Mouse (Mus musculus): ENCODE measurements around the gene Cass4. TPM values are rescaled to one million over a fixed set of nuclear protein-coding genes. Genes with fewer than 3 reads are reported as not detected.

Gene Cass4
- polyA plus RNA-seq, 1 experiment from 2014 or later, result 0.35 TPM

GRCm38 (mm10) chr2:172394671-172395070 lies 1.1 kb downstream of the Cass4 start:
- Histone ChIP-seq H3K36me3 (ENCODE audit: control insufficient read depth, insufficient read depth, low read length) (no peaks in the 10 kb centered on the region), H3K4me1 (ENCODE audit: control insufficient read depth, insufficient read depth, low read length) (no peaks in the 10 kb centered on the region), H3K4me3 (ENCODE audit: low read depth, low read length) (no peak overlapping the region), H3K9me3 (ENCODE audit: control insufficient read depth, low read length) (no peaks in the 10 kb centered on the region), H3K9ac (ENCODE audit: low read length) (no peak overlapping the region), H3K27me3 (ENCODE audit: control insufficient read depth, insufficient read depth, low read length) (no peaks in the 10 kb centered on the region), H3K27ac (replicated peaks; ENCODE audit: low read depth, low read length) (no peak overlapping the region), H3K4me2 (ENCODE audit: low read depth, severe bottlenecking) (no peak overlapping the region)
- WGBS, result 71% methylated on average over 4 of the region's 4 CpGs
- DNase-seq (ENCODE audit: low spot score) (no peak), ATAC-seq (ENCODE audit: insufficient number of reproducible peaks, low FRiP score, low TSS enrichment, low read depth) (no peak)

DNA sequence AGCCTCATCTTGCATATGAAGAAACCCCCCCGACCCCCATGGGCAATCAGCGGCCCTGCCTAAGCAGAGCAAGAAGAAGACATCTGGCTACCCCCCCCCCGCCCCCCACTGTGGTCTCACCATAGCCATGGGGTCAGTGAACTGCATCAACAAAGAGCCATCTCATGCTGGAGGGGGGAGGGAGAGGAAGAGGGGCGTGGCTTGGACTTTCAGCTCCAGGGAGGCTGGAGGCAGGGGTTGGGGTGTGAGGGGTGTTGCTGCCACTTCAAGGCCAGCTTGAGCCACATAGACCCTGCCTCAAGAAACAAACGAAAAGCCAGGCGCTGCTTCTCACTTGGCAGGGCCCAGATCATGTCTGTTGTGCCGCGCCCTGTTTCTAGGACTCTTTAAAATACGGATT lies 2.4 kb downstream of the Cass4 start:
- 37% methylated on average over 9 of the region's 9 CpGs for WGBS
- no peak for DNase-seq (ENCODE audit: low spot score)
- Histone ChIP-seq H3K36me3 (ENCODE audit: control insufficient read depth, insufficient read depth, low read length) (no peaks in the 10 kb centered on the region), H3K4me3 (ENCODE audit: low read depth, low read length) (no peak overlapping the region), H3K4me2 (ENCODE audit: low read depth, severe bottlenecking) (no peak overlapping the region), H3K27ac (replicated peaks; ENCODE audit: low read depth, low read length) (no peak overlapping the region), H3K9me3 (ENCODE audit: control insufficient read depth, low read length) (no peaks in the 10 kb centered on the region), H3K27me3 (ENCODE audit: control insufficient read depth, insufficient read depth, low read length) (no peaks in the 10 kb centered on the region), H3K4me1 (ENCODE audit: control insufficient read depth, insufficient read depth, low read length) (no peaks in the 10 kb centered on the region), H3K9ac (ENCODE audit: low read length) (no peak overlapping the region)
- ATAC-seq (ENCODE audit: insufficient number of reproducible peaks, low FRiP score, low TSS enrichment, low read depth), result no peak

DNA sequence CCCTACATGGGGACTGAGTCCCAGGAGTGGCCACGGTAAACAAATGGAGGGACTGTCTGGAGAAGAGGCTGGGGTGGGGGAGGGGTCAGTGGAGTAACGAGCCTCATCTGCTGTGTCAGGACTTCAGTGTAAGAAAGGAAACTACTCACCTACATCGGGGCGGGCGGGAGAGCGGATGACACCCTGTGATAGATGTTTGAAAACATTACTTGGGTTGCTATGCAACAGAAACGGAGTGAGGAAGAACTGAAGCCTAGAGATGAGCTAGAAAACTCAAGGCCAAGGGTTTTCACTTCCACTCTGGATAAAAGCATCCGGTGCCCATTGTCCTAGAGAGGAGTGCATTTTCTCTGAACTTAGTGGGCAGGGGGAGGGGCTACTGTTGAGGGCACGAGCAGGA lies 6.3 kb downstream of the Cass4 start:
- DNase-seq (ENCODE audit: low spot score) (no peak), ATAC-seq (ENCODE audit: insufficient number of reproducible peaks, low FRiP score, low TSS enrichment, low read depth) (no peak)
- no peaks in the 10 kb centered on the region for H3K9me3 ChIP-seq (ENCODE audit: control insufficient read depth, low read length)
- no peak overlapping the region for H3K4me2 ChIP-seq (ENCODE audit: low read depth, severe bottlenecking)
- 58% methylated on average over 9 of the region's 9 CpGs for WGBS
- no peak overlapping the region for H3K4me3 ChIP-seq (ENCODE audit: low read depth, low read length)
- no peaks in the 10 kb centered on the region for H3K27me3 ChIP-seq (ENCODE audit: control insufficient read depth, insufficient read depth, low read length)
- no peaks in the 10 kb centered on the region for H3K36me3 ChIP-seq (ENCODE audit: control insufficient read depth, insufficient read depth, low read length)
- H3K4me1 ChIP-seq (ENCODE audit: control insufficient read depth, insufficient read depth, low read length), result no peaks in the 10 kb centered on the region
- H3K9ac ChIP-seq (ENCODE audit: low read length), result no peak overlapping the region
- no peak overlapping the region for H3K27ac ChIP-seq (replicated peaks; ENCODE audit: low read depth, low read length)

DNA sequence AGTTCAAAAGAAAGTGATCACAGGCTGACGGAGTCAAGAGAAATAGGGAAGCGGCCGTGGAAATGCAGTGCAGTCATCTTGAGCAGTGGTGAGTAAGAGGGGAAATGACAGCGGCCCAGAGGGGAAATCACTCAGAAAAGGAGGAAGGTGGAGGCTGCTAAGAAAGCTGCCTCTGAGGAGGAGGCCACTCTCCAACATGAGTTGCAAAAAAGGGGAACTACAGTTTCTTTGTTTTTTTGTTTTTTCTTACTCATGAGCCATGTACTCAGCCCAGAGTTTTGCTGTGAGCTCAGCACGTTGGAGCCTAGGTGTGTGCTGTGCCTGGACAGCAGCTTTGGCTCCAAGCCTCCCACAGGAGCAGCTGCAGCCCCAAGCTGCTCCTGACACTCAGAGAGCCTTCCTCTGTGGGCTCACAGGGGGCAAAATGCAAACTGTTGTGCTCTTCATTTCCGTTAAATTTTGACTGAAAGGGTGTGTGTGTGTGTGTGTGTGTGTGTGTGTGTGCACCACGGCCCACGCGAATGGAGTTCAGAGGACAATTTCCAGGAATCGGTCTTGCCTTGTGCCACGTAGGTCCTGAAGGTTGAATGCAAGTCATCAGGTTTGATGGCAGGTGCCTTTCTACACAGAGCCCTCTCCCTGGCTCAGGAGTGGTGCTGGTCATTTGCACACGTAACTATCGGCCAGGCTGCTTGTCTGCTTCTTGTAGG lies 7.7 kb downstream of the Cass4 start:
- H3K4me1 ChIP-seq (ENCODE audit: control insufficient read depth, insufficient read depth, low read length), result no peaks in the 10 kb centered on the region
- 73% methylated on average over 13 of the region's 13 CpGs for WGBS

DNA sequence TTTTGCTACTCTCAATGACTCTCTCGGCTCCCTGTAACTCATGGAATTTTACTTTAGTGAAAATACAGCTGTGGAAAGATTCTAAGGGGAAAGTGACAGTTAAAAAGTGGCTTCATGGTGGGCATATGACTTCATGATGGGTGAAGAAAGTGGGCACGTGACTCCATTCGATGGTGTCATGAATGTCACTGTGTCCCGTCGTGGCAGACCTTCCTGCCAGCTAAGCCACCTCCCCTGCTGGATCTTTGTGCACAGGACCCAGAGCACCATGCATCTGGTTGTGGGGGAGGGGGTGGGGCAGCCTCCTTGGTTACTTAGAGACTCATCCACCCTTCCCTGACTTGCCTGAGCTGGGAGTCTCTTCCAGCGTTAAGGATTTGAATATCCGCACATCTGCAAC lies 10.6 kb downstream of the Cass4 start:
- no peaks in the 10 kb centered on the region for H3K4me1 ChIP-seq (ENCODE audit: control insufficient read depth, insufficient read depth, low read length)
- no peak overlapping the region for H3K4me3 ChIP-seq (ENCODE audit: low read depth, low read length)
- no peak for DNase-seq (ENCODE audit: low spot score)
- WGBS, result 62% methylated on average over 7 of the region's 7 CpGs
- no peak overlapping the region for H3K4me2 ChIP-seq (ENCODE audit: low read depth, severe bottlenecking)
- no peak overlapping the region for H3K27ac ChIP-seq (replicated peaks; ENCODE audit: low read depth, low read length)
- H3K27me3 ChIP-seq (ENCODE audit: control insufficient read depth, insufficient read depth, low read length), result no peaks in the 10 kb centered on the region
- no peaks in the 10 kb centered on the region for H3K36me3 ChIP-seq (ENCODE audit: control insufficient read depth, insufficient read depth, low read length)
- ATAC-seq (ENCODE audit: insufficient number of reproducible peaks, low FRiP score, low TSS enrichment, low read depth), result no peak
- H3K9ac ChIP-seq (ENCODE audit: low read length), result no peak overlapping the region
- H3K9me3 ChIP-seq (ENCODE audit: control insufficient read depth, low read length), result no peaks in the 10 kb centered on the region

More for the DNA sequence above, 7.7 kb downstream of the Cass4 start:
- Histone ChIP-seq H3K4me2 (ENCODE audit: low read depth, severe bottlenecking) (no peak overlapping the region), H3K27me3 (ENCODE audit: control insufficient read depth, insufficient read depth, low read length) (no peaks in the 10 kb centered on the region), H3K4me3 (ENCODE audit: low read depth, low read length) (no peak overlapping the region), H3K9ac (ENCODE audit: low read length) (no peak overlapping the region), H3K36me3 (ENCODE audit: control insufficient read depth, insufficient read depth, low read length) (no peaks in the 10 kb centered on the region), H3K9me3 (ENCODE audit: control insufficient read depth, low read length) (no peaks in the 10 kb centered on the region), H3K27ac (replicated peaks; ENCODE audit: low read depth, low read length) (no peak overlapping the region)
- no peak for ATAC-seq (ENCODE audit: insufficient number of reproducible peaks, low FRiP score, low TSS enrichment, low read depth)
- no peak for DNase-seq (ENCODE audit: low spot score)

DNA sequence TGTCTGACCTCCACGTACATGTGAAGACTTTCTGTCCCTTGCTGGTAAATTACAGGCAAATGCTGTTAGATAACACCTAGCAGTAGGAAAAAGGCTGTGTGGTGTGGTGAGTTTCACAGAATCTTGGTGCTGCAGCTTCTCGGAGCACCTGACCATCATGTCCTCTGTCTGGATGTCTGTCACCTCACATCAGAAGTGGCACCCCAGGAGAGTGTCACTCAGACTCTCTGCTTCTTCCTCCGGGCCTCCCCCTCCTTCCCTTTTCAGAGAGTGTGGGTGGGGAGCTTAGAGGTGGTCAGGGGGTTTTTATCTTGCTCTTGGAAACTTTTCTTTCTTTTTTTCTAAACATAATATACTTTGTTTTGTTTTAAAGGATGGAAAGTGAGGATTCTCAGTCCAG lies 11.4 kb downstream of the Cass4 start:
- Histone ChIP-seq H3K4me1 (ENCODE audit: control insufficient read depth, insufficient read depth, low read length) (no peaks in the 10 kb centered on the region), H3K27me3 (ENCODE audit: control insufficient read depth, insufficient read depth, low read length) (no peaks in the 10 kb centered on the region), H3K27ac (replicated peaks; ENCODE audit: low read depth, low read length) (no peak overlapping the region), H3K4me3 (ENCODE audit: low read depth, low read length) (no peak overlapping the region), H3K9ac (ENCODE audit: low read length) (no peak overlapping the region), H3K36me3 (ENCODE audit: control insufficient read depth, insufficient read depth, low read length) (no peaks in the 10 kb centered on the region), H3K4me2 (ENCODE audit: low read depth, severe bottlenecking) (no peak overlapping the region), H3K9me3 (ENCODE audit: control insufficient read depth, low read length) (no peaks in the 10 kb centered on the region)
- no peak for ATAC-seq (ENCODE audit: insufficient number of reproducible peaks, low FRiP score, low TSS enrichment, low read depth)
- 59% methylated on average over 3 of the region's 3 CpGs for WGBS
- no peak for DNase-seq (ENCODE audit: low spot score)

DNA sequence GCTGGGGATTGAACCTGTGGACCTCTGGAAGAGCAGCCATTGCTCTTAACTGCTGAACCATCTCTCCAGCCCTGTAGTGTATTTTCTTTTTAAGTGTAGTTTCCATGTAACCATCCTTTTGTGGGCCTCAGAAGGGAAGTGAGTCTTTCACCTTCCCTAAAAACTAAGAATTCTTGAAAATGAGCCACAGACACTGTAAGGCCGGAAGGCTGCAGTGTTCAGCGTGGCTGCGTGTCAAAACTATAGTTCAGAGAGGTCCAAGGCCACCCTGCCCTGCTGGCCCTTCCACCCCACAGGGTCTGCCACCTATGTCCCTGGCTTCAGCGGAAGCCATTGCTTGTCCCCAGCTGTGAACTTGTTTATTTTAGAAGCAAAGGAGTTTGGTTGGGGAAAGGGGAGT lies 12.6 kb downstream of the Cass4 start:
- WGBS, result 82% methylated on average over 4 of the region's 4 CpGs
- no peak overlapping the region for H3K27ac ChIP-seq (replicated peaks; ENCODE audit: low read depth, low read length)
- DNase-seq (ENCODE audit: low spot score) (no peak), ATAC-seq (ENCODE audit: insufficient number of reproducible peaks, low FRiP score, low TSS enrichment, low read depth) (no peak)
- no peaks in the 10 kb centered on the region for H3K36me3 ChIP-seq (ENCODE audit: control insufficient read depth, insufficient read depth, low read length)
- H3K9me3 ChIP-seq (ENCODE audit: control insufficient read depth, low read length), result no peaks in the 10 kb centered on the region
- no peaks in the 10 kb centered on the region for H3K4me1 ChIP-seq (ENCODE audit: control insufficient read depth, insufficient read depth, low read length)
- no peak overlapping the region for H3K9ac ChIP-seq (ENCODE audit: low read length)
- no peaks in the 10 kb centered on the region for H3K27me3 ChIP-seq (ENCODE audit: control insufficient read depth, insufficient read depth, low read length)
- no peak overlapping the region for H3K4me2 ChIP-seq (ENCODE audit: low read depth, severe bottlenecking)
- no peak overlapping the region for H3K4me3 ChIP-seq (ENCODE audit: low read depth, low read length)

GRCm38 (mm10) chr2:172407499-172407898 lies 13.9 kb downstream of the Cass4 start:
- 70% methylated on average over 2 of the region's 2 CpGs for WGBS
- no peak overlapping the region for H3K9ac ChIP-seq (ENCODE audit: low read length)
- no peak overlapping the region for H3K4me2 ChIP-seq (ENCODE audit: low read depth, severe bottlenecking)
- ATAC-seq (ENCODE audit: insufficient number of reproducible peaks, low FRiP score, low TSS enrichment, low read depth), result no peak
- no peaks in the 10 kb centered on the region for H3K27me3 ChIP-seq (ENCODE audit: control insufficient read depth, insufficient read depth, low read length)
- no peaks in the 10 kb centered on the region for H3K9me3 ChIP-seq (ENCODE audit: control insufficient read depth, low read length)
- no peak for DNase-seq (ENCODE audit: low spot score)
- H3K27ac ChIP-seq (replicated peaks; ENCODE audit: low read depth, low read length), result no peak overlapping the region
- H3K4me3 ChIP-seq (ENCODE audit: low read depth, low read length), result no peak overlapping the region
- H3K4me1 ChIP-seq (ENCODE audit: control insufficient read depth, insufficient read depth, low read length), result no peaks in the 10 kb centered on the region
- H3K36me3 ChIP-seq (ENCODE audit: control insufficient read depth, insufficient read depth, low read length), result no peaks in the 10 kb centered on the region

- no peak overlapping the region for H3K4me2 ChIP-seq (ENCODE audit: low read depth, severe bottlenecking)
- no peak overlapping the region for H3K9ac ChIP-seq (ENCODE audit: low read length)
- H3K4me3 ChIP-seq (ENCODE audit: low read depth, low read length), result no peak overlapping the region
- H3K9me3 ChIP-seq (ENCODE audit: control insufficient read depth, low read length), result no peaks in the 10 kb centered on the region
- H3K36me3 ChIP-seq (ENCODE audit: control insufficient read depth, insufficient read depth, low read length), result no peaks in the 10 kb centered on the region
- H3K27me3 ChIP-seq (ENCODE audit: control insufficient read depth, insufficient read depth, low read length), result no peaks in the 10 kb centered on the region
- H3K4me1 ChIP-seq (ENCODE audit: control insufficient read depth, insufficient read depth, low read length), result no peaks in the 10 kb centered on the region
- ATAC-seq (ENCODE audit: insufficient number of reproducible peaks, low FRiP score, low TSS enrichment, low read depth) (no peak), DNase-seq (ENCODE audit: low spot score) (no peak)
- WGBS, result 74% methylated on average over 2 of the region's 2 CpGs
- H3K27ac ChIP-seq (replicated peaks; ENCODE audit: low read depth, low read length), result no peak overlapping the region
Measured at GRCm38 (mm10) chr2:172410686-172411085, 17.1 kb downstream of the Cass4 start.

Measured in limb, embryonic 11.5 days (tissue).